Mouse (Mus musculus) limb, embryonic 11.5 days (tissue): ENCODE measurements around the gene H2-Aa. TPM values are rescaled to one million over a fixed set of nuclear protein-coding genes. Genes with fewer than 3 reads are reported as not detected.

ENCODE experiments used
- ATAC-seq: fragments of 200-750 bp; cut with Nextera tagmentation; 2 replicates; pipeline ENCODE4 v1.8.0; 2017; ENCODE audit warnings: low read depth; ENCODE audit not compliant: insufficient number of reproducible peaks, low FRiP score, low TSS enrichment
- DNase-seq: peaks from one replicate; pipeline ENCODE4 v3.0.0-alpha.2; 2015; ENCODE audit warnings: low spot score
- H3K27ac ChIP-seq: fragments of 300-500 bp; sonication (generic); replicated peaks from 2 replicates; pipeline ENCODE4 v1.5.1; 2014; ENCODE audit warnings: low read depth, mild to moderate bottlenecking, low read length
- H3K27me3 ChIP-seq: fragments of 300-500 bp; sonication (generic); 2 replicates; pipeline ENCODE4 v1.6.1; 2014; ENCODE audit warnings: mild to moderate bottlenecking, low read length, mixed read lengths; ENCODE audit not compliant: control insufficient read depth, insufficient read depth
- H3K36me3 ChIP-seq: fragments of 300-500 bp; sonication (generic); 2 replicates; pipeline ENCODE4 v1.6.1; 2014; ENCODE audit warnings: mild to moderate bottlenecking, low read length, moderate library complexity, mixed read lengths; ENCODE audit not compliant: control insufficient read depth, insufficient read depth
- H3K4me1 ChIP-seq: fragments of 300-500 bp; sonication (generic); 2 replicates; pipeline ENCODE4 v1.6.1; 2014; ENCODE audit warnings: low read length, mixed read lengths; ENCODE audit not compliant: control insufficient read depth, insufficient read depth
- H3K4me2 ChIP-seq: fragments of 300-500 bp; sonication (generic); 2 replicates; pipeline ENCODE4 v1.6.1; 2014; ENCODE audit warnings: low read depth, mild to moderate bottlenecking, moderate library complexity; ENCODE audit not compliant: severe bottlenecking
- H3K4me3 ChIP-seq: fragments of 300-500 bp; sonication (generic); 2 replicates; pipeline ENCODE4 v1.5.1; 2014; ENCODE audit warnings: low read depth, low read length
- H3K9ac ChIP-seq: fragments of 300-500 bp; sonication (generic); 2 replicates; pipeline ENCODE4 v1.6.1; 2014; ENCODE audit warnings: mild to moderate bottlenecking, low read length
- H3K9me3 ChIP-seq: fragments of 300-500 bp; sonication (generic); 2 replicates; pipeline ENCODE4 v1.6.1; 2016; ENCODE audit warnings: low read length; ENCODE audit not compliant: control insufficient read depth
- WGBS: fragments of 180-500 bp; shearing (Covaris S2); extraction: QIAGEN DNeasy Blood & Tissue Kit; methylation state at CpG from one replicate; pipeline ENCODE4 v1.1.7; 2014; 5-methylcytosine and 5-hydroxymethylcytosine counted together
- polyA plus RNA-seq: library from polyadenylated mRNA; unstranded; fragments of >200 nt; fragmentation: Nextera tagmentation; extraction: Ambion mirVana; gene quantifications from 2 replicates; pipeline ENCODE4 v1.2.1, GENCODE M21; 2014

H2-Aa gene
- polyA plus RNA-seq, 1 experiment from 2014 or later = not detected

GRCm38 (mm10) chr17:34295307-34295706 lies 7.7 kb upstream of the H2-Aa start:
- no peak overlapping the region for H3K4me2 ChIP-seq
- H3K27ac ChIP-seq = no peak overlapping the region
- H3K9ac ChIP-seq = no peak overlapping the region
- 0 out of 2 replicates have a peak, but pooled peaks cover 3% of the 10 kb centered on the region for H3K4me1 ChIP-seq
- ATAC-seq = no peak
- H3K27me3 ChIP-seq = no peaks in the 10 kb centered on the region
- H3K9me3 ChIP-seq = no peaks in the 10 kb centered on the region
- no peaks in the 10 kb centered on the region for H3K36me3 ChIP-seq
- DNase-seq = no peak
- no peak overlapping the region for H3K4me3 ChIP-seq

- H3K9me3 ChIP-seq = no peaks in the 10 kb centered on the region
- WGBS = 73% methylated on average over 4 of the region's 4 CpGs
- no peak overlapping the region for H3K9ac ChIP-seq
- H3K4me1 ChIP-seq = 0 out of 2 replicates have a peak, but pooled peaks cover 3% of the 10 kb centered on the region
- DNase-seq (no peak), ATAC-seq (no peak)
- H3K36me3 ChIP-seq = no peaks in the 10 kb centered on the region
- no peak overlapping the region for H3K4me3 ChIP-seq
- H3K27me3 ChIP-seq = no peaks in the 10 kb centered on the region
- H3K4me2 ChIP-seq = no peak overlapping the region
- H3K27ac ChIP-seq = no peak overlapping the region
These were observed 6.6 kb upstream of the H2-Aa start for GRCm38 (mm10) chr17:34294249-34294648.

- no peak for DNase-seq
- H3K9ac ChIP-seq = no peak overlapping the region
- no peak for ATAC-seq
- no peaks in the 10 kb centered on the region for H3K27me3 ChIP-seq
- no peak overlapping the region for H3K4me3 ChIP-seq
- no peaks in the 10 kb centered on the region for H3K36me3 ChIP-seq
- 64% methylated on average over 2 of the region's 2 CpGs for WGBS
- no peak overlapping the region for H3K27ac ChIP-seq
- H3K4me2 ChIP-seq = no peak overlapping the region
- no peaks in the 10 kb centered on the region for H3K9me3 ChIP-seq
- 0 out of 2 replicates have a peak, but pooled peaks cover 3% of the 10 kb centered on the region for H3K4me1 ChIP-seq
These were observed 5.9 kb upstream of the H2-Aa start for GRCm38 (mm10) chr17:34293533-34293932.

- Histone ChIP-seq H3K4me1 (0 out of 2 replicates have a peak, but pooled peaks cover 3% of the 10 kb centered on the region), H3K4me2 (no peak overlapping the region), H3K36me3 (no peaks in the 10 kb centered on the region), H3K9ac (no peak overlapping the region), H3K4me3 (no peak overlapping the region), H3K27ac (no peak overlapping the region), H3K9me3 (no peaks in the 10 kb centered on the region), H3K27me3 (no peaks in the 10 kb centered on the region)
- no peak for ATAC-seq
- DNase-seq = no peak
- WGBS = 91% methylated on average over 4 of the region's 4 CpGs
These were observed 4.9 kb upstream of the H2-Aa start for GRCm38 (mm10) chr17:34292570-34292969.

GRCm38 (mm10) chr17:34291609-34292008 lies 4.0 kb upstream of the H2-Aa start:
- ATAC-seq (0 out of 2 replicates have a peak, but pooled peaks have one; percentile 70), DNase-seq (peak; percentile 95)
- Histone ChIP-seq H3K9me3 (no peaks in the 10 kb centered on the region), H3K27me3 (no peaks in the 10 kb centered on the region), H3K27ac (no peak overlapping the region), H3K9ac (no peak overlapping the region), H3K36me3 (no peaks in the 10 kb centered on the region), H3K4me1 (0 out of 2 replicates have a peak, but pooled peaks cover 3% of the 10 kb centered on the region), H3K4me3 (no peak overlapping the region), H3K4me2 (no peak overlapping the region)
- 18% methylated on average over 8 of the region's 8 CpGs for WGBS

- no peak overlapping the region for H3K4me3 ChIP-seq
- H3K27me3 ChIP-seq = no peaks in the 10 kb centered on the region
- H3K36me3 ChIP-seq = no peaks in the 10 kb centered on the region
- no peak overlapping the region for H3K4me2 ChIP-seq
- no peaks in the 10 kb centered on the region for H3K9me3 ChIP-seq
- 82% methylated on average over 3 of the region's 3 CpGs for WGBS
- ATAC-seq (no peak), DNase-seq (no peak)
- H3K27ac ChIP-seq = no peak overlapping the region
- H3K9ac ChIP-seq = no peak overlapping the region
- 0 out of 2 replicates have a peak, but pooled peaks cover 3% of the 10 kb centered on the region for H3K4me1 ChIP-seq
These were observed 508 bp upstream of the H2-Aa start for GRCm38 (mm10) chr17:34288131-34288530.

GRCm38 (mm10) chr17:34286999-34287398 lies 624 bp downstream of the H2-Aa start:
- 71% methylated on average over 6 of the region's 6 CpGs for WGBS

GRCm38 (mm10) chr17:34286501-34286900 lies 1.1 kb downstream of the H2-Aa start:
- 82% methylated on average over 5 of the region's 5 CpGs for WGBS
- H3K27ac ChIP-seq = no peak overlapping the region
- ATAC-seq = no peak
- H3K4me2 ChIP-seq = no peak overlapping the region
- H3K4me1 ChIP-seq = 0 out of 2 replicates have a peak, but pooled peaks cover 1% of the 10 kb centered on the region
- H3K9ac ChIP-seq = no peak overlapping the region
- H3K36me3 ChIP-seq = no peaks in the 10 kb centered on the region
- no peaks in the 10 kb centered on the region for H3K9me3 ChIP-seq
- no peak overlapping the region for H3K4me3 ChIP-seq
- no peak for DNase-seq
- no peaks in the 10 kb centered on the region for H3K27me3 ChIP-seq

More at GRCm38 (mm10) chr17:34286999-34287398, 624 bp downstream of the H2-Aa start:
- no peaks in the 10 kb centered on the region for H3K27me3 ChIP-seq
- H3K27ac ChIP-seq = no peak overlapping the region
- H3K4me2 ChIP-seq = no peak overlapping the region
- 0 out of 2 replicates have a peak, but pooled peaks cover 3% of the 10 kb centered on the region for H3K4me1 ChIP-seq
- no peaks in the 10 kb centered on the region for H3K9me3 ChIP-seq
- no peak for DNase-seq
- H3K4me3 ChIP-seq = no peak overlapping the region
- no peaks in the 10 kb centered on the region for H3K36me3 ChIP-seq
- ATAC-seq = no peak
- H3K9ac ChIP-seq = no peak overlapping the region

- DNase-seq (peak; percentile 46), ATAC-seq (no peak)
- Histone ChIP-seq H3K36me3 (no peaks in the 10 kb centered on the region), H3K9me3 (no peaks in the 10 kb centered on the region), H3K4me2 (no peak overlapping the region), H3K27ac (no peak overlapping the region), H3K4me1 (no peaks in the 10 kb centered on the region), H3K4me3 (no peak overlapping the region), H3K9ac (no peak overlapping the region), H3K27me3 (no peaks in the 10 kb centered on the region)
- 35% methylated on average over 4 of the region's 4 CpGs for WGBS
These were observed 1.8 kb downstream of the H2-Aa start for GRCm38 (mm10) chr17:34285848-34286247.
